Mouse (Mus musculus): ENCODE data around the gene Sfi1.
"Not testable (repeated sequence)": the region's sequence is repeated elsewhere in the genome, so short reads cannot be mapped to it uniquely, and the experiment has no call there.

Gene Sfi1

GRCm38 (mm10) chr11:3104501-3105260 is 88.6 kb downstream of the Sfi1 start:
- CTCF ChIA-PET, POLR2A ChIA-PET: not testable (repeated sequence)

GRCm38 (mm10) chr11:3103619-3104164 is 89.6 kb downstream of the Sfi1 start:
- POLR2A ChIA-PET, result no interaction called here

GRCm38 (mm10) chr11:3102626-3103025 is 90.6 kb downstream of the Sfi1 start:
- CTCF ChIA-PET, POLR2A ChIA-PET: not testable (repeated sequence)

More at GRCm38 (mm10) chr11:3103619-3104164, 89.6 kb downstream of the Sfi1 start:
- CTCF ChIA-PET, result interaction anchor here in 1 of 4 experiments (0.8 kb wide), 1 partner anchor 1845 kb away, joined by 3 read pairs; no protein-coding TSS in a partner anchor

- POLR2A ChIA-PET, result no interaction called here
- CTCF ChIA-PET, result no interaction called here
Measured at GRCm38 (mm10) chr11:3101875-3102494, 91.3 kb downstream of the Sfi1 start.

GRCm38 (mm10) chr11:3101072-3101874 is 92.0 kb downstream of the Sfi1 start:
- ChIA-PET POLR2A (no interaction called here), CTCF (no interaction called here)

GRCm38 (mm10) chr11:3100066-3100645 is 93.1 kb downstream of the Sfi1 start:
- POLR2A ChIA-PET, CTCF ChIA-PET: not testable (repeated sequence)
